Mouse (Mus musculus): ENCODE results near the gene Ptpa.

DNA sequence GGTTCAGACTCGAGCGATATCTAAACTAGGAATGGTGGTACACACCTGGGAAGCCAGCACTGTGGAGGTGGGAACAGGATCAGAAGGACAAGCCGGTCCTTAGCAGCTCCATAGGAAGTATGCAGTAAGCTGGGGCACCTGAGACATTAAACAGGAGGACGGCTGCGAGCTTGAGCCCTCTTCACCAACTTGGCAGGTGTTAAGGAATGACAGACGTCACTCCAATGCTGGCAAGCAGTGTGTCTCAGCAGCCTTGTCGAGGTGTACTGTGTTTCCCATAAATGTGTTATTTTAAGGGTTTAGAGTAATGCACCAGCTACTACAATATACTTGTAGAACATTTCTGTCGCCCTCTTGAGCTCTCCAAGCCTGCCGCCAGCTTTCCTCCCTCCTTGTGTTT lies 28.9 kb upstream of the Ptpa start:
- no peak for TF ChIP-seq POLR2A (IDR thresholded peaks at IDR 0.05; ENCODE audit: low read depth, low read length)
- no peak for TF ChIP-seq CTCF (IDR thresholded peaks at IDR 0.05; ENCODE audit: extremely low read depth, insufficient read length, insufficient replicate concordance, low read depth, low read length)
